Mouse (Mus musculus): ENCODE measurements around the gene Olfr957. TPM values are rescaled to one million over a fixed set of nuclear protein-coding genes. Genes with fewer than 3 reads are reported as not detected.

Gene Olfr957
- polyA plus RNA-seq (2012; rRNA removed), result not detected in 2 replicates

- no peak for DNase-seq (ENCODE audit: extremely low spot score in 1 of 2, low spot score in 1 of 2)
Observed at GRCm38 (mm10) chr9:39515531-39515930, at the start of gene Olfr957. Olfr957 (minus strand) TSS chr9:39515809.

DNA sequence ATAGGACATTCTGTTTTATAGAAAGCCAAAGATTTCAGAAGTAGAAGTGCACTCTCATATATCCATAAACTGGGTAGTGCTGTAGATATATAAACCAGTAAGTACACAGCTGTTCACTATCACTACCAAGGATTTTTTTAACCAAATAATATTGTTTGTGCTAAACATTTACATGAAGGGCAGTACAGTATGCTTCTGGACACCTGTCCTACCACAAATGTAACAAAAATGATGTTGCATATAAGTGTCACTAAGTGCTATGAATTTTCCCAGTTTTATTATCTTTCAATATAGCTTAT is 42.7 kb upstream of the Olfr957 start:
- no peak for DNase-seq (ENCODE audit: extremely low spot score in 1 of 2, low spot score in 1 of 2)

DNA sequence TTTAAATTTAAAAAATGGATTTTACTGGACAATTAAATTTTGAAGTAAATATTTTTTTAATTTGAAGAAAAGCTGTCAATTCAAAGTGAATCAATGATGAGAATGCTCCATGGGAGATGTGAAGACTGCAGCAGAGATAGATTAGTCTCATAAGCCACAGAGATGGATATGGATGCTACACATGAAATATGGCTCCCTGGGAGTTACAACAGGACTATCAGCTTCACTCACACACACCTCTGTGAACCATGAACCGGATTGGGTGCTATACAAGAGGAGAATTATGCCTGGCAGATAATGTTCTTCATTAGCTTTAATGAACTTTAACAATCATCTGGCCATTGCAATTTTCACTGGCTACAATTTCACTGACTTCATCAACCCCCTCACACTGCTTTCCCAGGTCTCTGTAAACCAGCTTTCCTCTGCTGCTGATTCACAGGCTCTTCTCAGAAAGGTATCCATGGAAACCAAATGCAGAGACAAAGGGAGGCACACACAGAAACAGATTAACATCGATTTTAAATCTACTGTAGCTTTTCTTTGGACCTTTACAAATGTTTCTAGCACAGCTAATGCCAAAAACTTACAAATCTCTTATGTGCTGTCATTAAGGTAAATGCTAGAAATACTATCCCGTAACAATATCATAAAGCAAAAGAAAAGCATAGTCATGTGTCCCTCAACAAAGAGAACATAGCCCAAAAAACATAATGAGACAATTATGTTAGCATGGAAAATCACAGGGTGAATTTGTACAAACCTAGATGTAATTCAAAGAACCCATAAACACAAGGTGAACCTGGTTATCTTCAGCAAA is 42.1 kb upstream of the Olfr957 start:
- peak; percentile 14 to 42 for DNase-seq (ENCODE audit: extremely low spot score in 1 of 2, low spot score in 1 of 2)

DNA sequence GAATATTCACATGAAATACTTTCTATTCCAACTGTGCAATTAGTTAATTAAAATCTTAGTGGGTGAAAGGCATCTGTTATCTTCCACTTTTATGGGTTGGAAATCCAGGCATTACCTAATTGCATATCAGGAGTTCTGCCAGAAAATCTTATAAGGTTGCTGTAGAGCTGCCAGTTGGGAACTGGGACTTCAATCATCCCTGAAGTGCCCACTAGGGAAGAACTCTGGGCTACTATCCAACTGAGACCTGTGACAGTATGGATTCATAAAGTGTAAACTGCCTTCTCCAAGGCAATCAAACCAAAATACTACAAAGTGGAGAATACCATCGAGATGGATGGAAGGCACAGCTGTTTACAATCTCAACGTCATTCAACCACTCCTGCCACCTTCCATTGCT is 38.3 kb upstream of the Olfr957 start, which contains the start of gene Olfr958:
Gene Olfr958, minus strand, starts transcription at position 109 of the 400 bp plus-strand sequence.
- DNase-seq (ENCODE audit: extremely low spot score in 1 of 2, low spot score in 1 of 2), result peak in 1 of 2 experiments; percentile 7

DNA sequence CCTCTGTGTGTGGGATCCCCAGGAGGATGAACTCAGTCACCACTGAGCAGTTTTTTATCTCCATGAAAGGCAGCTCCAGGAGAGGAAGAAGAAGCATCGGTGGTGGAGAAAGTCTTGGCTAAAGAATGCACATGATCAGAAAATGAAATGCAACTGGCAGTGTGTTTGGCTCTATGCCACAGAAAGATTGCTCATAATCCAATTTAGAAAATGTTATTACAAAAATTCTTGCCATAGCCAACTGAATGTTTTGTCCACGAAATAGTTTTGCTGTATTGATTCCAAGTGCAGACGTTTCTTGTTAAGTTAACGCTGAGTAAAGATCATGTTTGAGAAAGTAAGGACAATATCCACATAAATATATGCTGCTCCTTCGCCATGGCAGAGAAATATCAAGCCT is 35.2 kb upstream of the Olfr957 start:
- DNase-seq (ENCODE audit: extremely low spot score in 1 of 2, low spot score in 1 of 2), result peak in 1 of 2 experiments; percentile 19

DNA sequence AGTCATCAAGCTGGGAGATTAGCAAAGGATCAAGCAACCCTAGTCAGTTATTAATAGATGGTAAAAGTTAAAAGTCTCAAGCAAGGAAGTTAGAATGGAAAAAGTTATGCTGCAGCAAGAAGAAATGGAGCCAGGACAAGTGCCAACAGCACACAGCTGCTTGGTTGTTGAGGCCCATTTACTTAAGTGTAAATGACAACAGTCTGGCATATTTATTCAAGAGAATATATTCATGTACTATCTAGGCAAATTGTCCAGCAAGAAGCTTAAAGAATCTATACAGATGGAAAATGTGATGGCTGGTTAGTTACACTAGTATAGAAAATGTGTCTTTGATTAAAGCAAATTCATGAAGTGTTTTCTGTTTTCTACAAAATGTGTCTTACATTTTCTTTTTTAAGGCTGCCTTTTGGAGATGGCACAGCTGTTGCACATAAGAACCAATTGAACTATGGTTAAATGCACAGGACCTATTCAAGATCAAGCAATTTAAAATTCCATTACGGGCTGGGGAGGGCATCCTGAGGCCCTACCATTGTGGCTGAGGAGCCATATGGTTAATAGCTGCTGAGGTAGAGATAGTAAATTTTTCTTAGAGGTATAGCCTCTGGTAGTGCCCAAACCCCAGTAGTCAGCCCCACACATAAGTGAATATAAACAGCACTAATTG is 8.1 kb upstream of the Olfr957 start:
- DNase-seq (ENCODE audit: extremely low spot score in 1 of 2, low spot score in 1 of 2), result no peak

DNA sequence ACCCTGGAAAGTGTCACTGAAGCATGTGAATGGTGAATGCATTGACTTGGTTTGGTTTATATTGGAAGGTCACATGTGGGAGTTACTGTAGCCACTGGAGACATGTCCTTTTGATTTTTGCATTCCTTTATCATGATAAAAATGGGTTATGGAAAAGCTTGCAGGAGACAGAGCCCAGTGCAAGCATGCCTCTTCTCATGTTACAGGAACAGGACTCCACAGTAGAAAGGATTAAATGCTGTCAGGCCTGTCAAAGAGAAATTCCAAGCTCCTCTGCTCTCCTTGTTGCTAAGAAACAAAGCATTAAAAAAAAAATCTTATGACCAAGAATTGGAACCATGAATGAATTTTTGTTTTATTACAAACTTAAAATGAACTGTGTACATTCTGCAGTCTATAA is 3.0 kb upstream of the Olfr957 start:
- DNase-seq (ENCODE audit: extremely low spot score in 1 of 2, low spot score in 1 of 2), result no peak

- DNase-seq (ENCODE audit: extremely low spot score in 1 of 2, low spot score in 1 of 2), result no peak
Observed at GRCm38 (mm10) chr9:39509412-39509811, 6.2 kb downstream of the Olfr957 start.

GRCm38 (mm10) chr9:39508998-39509397 is 6.6 kb downstream of the Olfr957 start:
- peak; percentile 30 to 84 for DNase-seq (ENCODE audit: extremely low spot score in 1 of 2, low spot score in 1 of 2)

DNA sequence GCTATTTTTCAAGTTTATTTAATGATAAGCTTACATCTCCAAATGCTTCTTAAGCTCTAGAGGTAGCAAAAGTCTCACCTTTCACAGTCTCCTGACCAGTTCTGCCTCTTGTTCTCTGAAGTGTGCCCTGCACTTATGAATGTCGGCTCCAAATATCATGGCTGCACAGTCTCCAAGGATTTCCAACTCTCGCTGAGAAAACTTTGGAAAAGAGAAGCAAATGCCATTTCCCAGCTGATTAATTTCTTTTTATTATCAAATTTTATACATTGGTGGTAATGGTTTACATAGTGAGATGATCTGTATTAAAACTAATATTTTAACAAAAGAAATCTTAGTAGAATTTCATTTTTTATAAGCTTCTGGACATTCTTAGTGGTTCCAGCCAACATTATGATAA is 21.7 kb downstream of the Olfr957 start, which contains the start of gene Olfr44:
Gene Olfr44, minus strand, starts transcription at position 101 of the 400 bp plus-strand sequence.
- no peak for DNase-seq (ENCODE audit: extremely low spot score in 1 of 2, low spot score in 1 of 2)

DNA sequence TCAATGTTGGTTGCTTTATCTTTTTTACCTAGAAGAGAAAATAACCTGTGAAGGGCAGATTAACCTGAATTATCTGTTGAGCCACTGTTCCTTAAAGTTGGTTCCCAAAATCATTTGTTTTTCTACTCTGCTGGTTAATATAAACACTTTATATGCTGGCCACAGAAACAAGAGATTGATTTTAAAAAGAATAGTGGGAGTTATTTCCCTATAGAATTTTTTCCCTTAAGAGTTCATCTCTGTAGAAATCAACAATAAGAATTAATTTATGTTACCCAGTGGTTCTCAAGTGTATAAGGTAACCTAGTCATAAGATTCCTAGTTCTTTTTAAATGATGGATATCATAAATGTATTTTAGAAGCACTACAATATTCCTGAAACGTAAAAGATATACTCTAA is 43.8 kb downstream of the Olfr957 start, which contains the start of gene Olfr955:
Gene Olfr955, minus strand, starts transcription at position 101 of the 400 bp plus-strand sequence.
- no peak for DNase-seq (ENCODE audit: extremely low spot score in 1 of 2, low spot score in 1 of 2)

Other genes starting within 250 kb of the Olfr957 start
- gene Olfr945, start 239.0 kb downstream of the Olfr957 start, polyA plus RNA-seq (2012; rRNA removed), result not detected in 2 replicates
- gene Olfr948, start 189.8 kb downstream of the Olfr957 start, polyA plus RNA-seq (2012; rRNA removed), result not detected in 2 replicates
- not detected in 2 replicates for gene Olfr951, start 128.4 kb downstream of the Olfr957 start, polyA plus RNA-seq (2012; rRNA removed)
- gene Olfr952, start 88.7 kb downstream of the Olfr957 start, polyA plus RNA-seq (2012; rRNA removed), result not detected in 2 replicates
- gene Olfr954, start 59.1 kb downstream of the Olfr957 start, polyA plus RNA-seq (2012; rRNA removed), result not detected in 2 replicates
- not detected in 2 replicates for gene Olfr955, start 43.9 kb downstream of the Olfr957 start, polyA plus RNA-seq (2012; rRNA removed)
- not detected in 2 replicates for gene Olfr44, start 21.8 kb downstream of the Olfr957 start, polyA plus RNA-seq (2012; rRNA removed)
- not detected in 2 replicates for gene Olfr958, start 38.2 kb upstream of the Olfr957 start, polyA plus RNA-seq (2012; rRNA removed)
- not detected in 2 replicates for gene Olfr959, start 59.8 kb upstream of the Olfr957 start, polyA plus RNA-seq (2012; rRNA removed)
- 4.4 and 5.5 TPM in 2 replicates for gene AW551984, start 88.6 kb upstream of the Olfr957 start, polyA plus RNA-seq (2012; rRNA removed)
- not detected in 2 replicates for gene Olfr148, start 94.8 kb upstream of the Olfr957 start, polyA plus RNA-seq (2012; rRNA removed)
- gene Olfr960, start 105.6 kb upstream of the Olfr957 start, polyA plus RNA-seq (2012; rRNA removed), result not detected in 2 replicates
- gene Olfr961, start 129.3 kb upstream of the Olfr957 start, polyA plus RNA-seq (2012; rRNA removed), result not detected in 2 replicates
- gene Olfr963, start 151.4 kb upstream of the Olfr957 start, polyA plus RNA-seq (2012; rRNA removed), result not detected in 2 replicates
- gene Olfr149, start 191.3 kb upstream of the Olfr957 start, polyA plus RNA-seq (2012; rRNA removed), result not detected in 2 replicates
- 0.11 TPM in 1 of 2 replicates, not detected in the other for gene Olfr965, start 195.5 kb upstream of the Olfr957 start, polyA plus RNA-seq (2012; rRNA removed)
- gene Olfr150, start 215.2 kb upstream of the Olfr957 start, polyA plus RNA-seq (2012; rRNA removed), result not detected in 2 replicates
- not detected in 2 replicates for gene Olfr967, start 230.4 kb upstream of the Olfr957 start, polyA plus RNA-seq (2012; rRNA removed)

Data from frontal cortex, adult 2 months (tissue).